Mouse (Mus musculus) MEL (cell line): ENCODE measurements around the gene Yipf7. TPM values are rescaled to one million over a fixed set of nuclear protein-coding genes. Genes with fewer than 3 reads are reported as not detected.

Experiments used
- DNase-seq: peaks from one replicate; pipeline ENCODE4 v3.0.0; 2011; ENCODE audit warnings: low read depth, low spot score
- H3K27ac ChIP-seq: 2 replicates; pipeline ENCODE4 v1.5.1; 2012; ENCODE audit warnings: low read depth, mild to moderate bottlenecking, control low read depth, low read length, moderate library complexity; ENCODE audit not compliant: control insufficient read depth
- H3K27me3 ChIP-seq, 2 experiments: fragments of 150-350 bp in 1 of 2; sonication (generic) in 1 of 2; 2 replicates each; pipeline ENCODE4 v1.6.1; 2012; ENCODE audit warnings: low read length in 2 of 2, mild to moderate bottlenecking in 2 of 2, improper control_type of control experiment in 1 of 2, moderate library complexity in 1 of 2; ENCODE audit not compliant: insufficient read depth in 2 of 2, control insufficient read depth in 1 of 2
- H3K36me3 ChIP-seq, 2 experiments: 2 replicates each; pipeline ENCODE4 v1.6.1; 2012 to 2014; ENCODE audit warnings: low read length in 2 of 2, improper control_type of control experiment in 1 of 2, inconsistent platforms in 1 of 2, mild to moderate bottlenecking in 1 of 2; ENCODE audit not compliant: insufficient read depth in 2 of 2, control insufficient read depth in 1 of 2
- H3K4me1 ChIP-seq, 2 experiments: fragments of 150-350 bp in 1 of 2; sonication (generic) in 1 of 2; 2 replicates each; pipeline ENCODE4 v1.6.1; 2012; ENCODE audit warnings: low read length in 2 of 2, improper control_type of control experiment in 1 of 2, mild to moderate bottlenecking in 1 of 2; ENCODE audit not compliant: insufficient read depth in 2 of 2, control insufficient read depth in 1 of 2
- H3K4me3 ChIP-seq, 2 experiments: fragments of 150-350 bp in 1 of 2; sonication (generic) in 1 of 2; 2 replicates each; pipeline ENCODE4 v1.5.1; 2012; ENCODE audit warnings: low read depth in 2 of 2, low read length in 2 of 2, mild to moderate bottlenecking in 2 of 2, moderate library complexity in 2 of 2, control low read depth in 1 of 2, improper control_type of control experiment in 1 of 2; ENCODE audit not compliant: control insufficient read depth in 1 of 2, insufficient read depth in 1 of 2
- H3K79me2 ChIP-seq: 2 replicates; pipeline ENCODE4 v1.6.1; 2012; ENCODE audit warnings: mild to moderate bottlenecking, low read length, moderate library complexity; ENCODE audit not compliant: control insufficient read depth, poor library complexity, insufficient read depth
- H3K9ac ChIP-seq: 2 replicates; pipeline ENCODE4 v1.6.1; 2012; ENCODE audit warnings: low read depth, mild to moderate bottlenecking, control low read depth, low read length, moderate library complexity; ENCODE audit not compliant: control insufficient read depth, poor library complexity, severe bottlenecking
- H3K9me3 ChIP-seq: fragments of 150-350 bp; sonication (generic); replicated peaks from 2 replicates; pipeline ENCODE4 v1.6.1; 2012; ENCODE audit warnings: mild to moderate bottlenecking, low read length, improper control_type of control experiment, moderate library complexity; ENCODE audit not compliant: insufficient read depth
- E2F4 ChIP-seq: IDR thresholded peaks from 2 replicates; pipeline ENCODE4 v1.6.1; 2011; ENCODE audit warnings: low read depth, low read length, improper control_type of control experiment, borderline replicate concordance
- ELF1 ChIP-seq: IDR thresholded peaks from 2 replicates; pipeline ENCODE4 v1.6.1; 2014; ENCODE audit warnings: low read depth, mild to moderate bottlenecking, inconsistent platforms, low read length, improper control_type of control experiment, moderate library complexity
- EP300 ChIP-seq, 2 experiments: IDR thresholded peaks; 2 replicates each; pipeline ENCODE4 v1.6.1; 2011; ENCODE audit warnings: improper control_type of control experiment in 2 of 2, low read length in 2 of 2, low read depth in 1 of 2, mild to moderate bottlenecking in 1 of 2
- ETS1 ChIP-seq: IDR thresholded peaks from 2 replicates; pipeline ENCODE4 v1.6.1; 2012; ENCODE audit warnings: low read depth, mild to moderate bottlenecking, inconsistent platforms, low read length, improper control_type of control experiment, moderate library complexity
- JUND ChIP-seq: IDR thresholded peaks from 2 replicates; pipeline ENCODE4 v1.6.1; 2011; ENCODE audit warnings: low read depth, mild to moderate bottlenecking, improper control_type of control experiment, low read length
- KAT2A ChIP-seq: conservative IDR thresholded peaks from 2 replicates; pipeline ENCODE4 v1.6.1; 2012; ENCODE audit warnings: low read depth, low read length, improper control_type of control experiment, inconsistent platforms
- MAFK ChIP-seq: IDR thresholded peaks from 2 replicates; pipeline ENCODE4 v1.6.1; 2011; ENCODE audit warnings: low read depth, mild to moderate bottlenecking, low read length, improper control_type of control experiment, borderline replicate concordance
- MAZ ChIP-seq: IDR thresholded peaks from 2 replicates; pipeline ENCODE4 v1.6.1; 2012; ENCODE audit warnings: low read depth, mild to moderate bottlenecking, inconsistent platforms, low read length, improper control_type of control experiment
- NELFE ChIP-seq: IDR thresholded peaks from 2 replicates; pipeline ENCODE4 v1.6.1; 2011; ENCODE audit warnings: low read depth, low read length, improper control_type of control experiment
- POLR2AphosphoS2 ChIP-seq: IDR thresholded peaks from 2 replicates; pipeline ENCODE4 v1.6.1; 2011; ENCODE audit warnings: low read length, improper control_type of control experiment
- POLR2AphosphoS5 ChIP-seq: IDR thresholded peaks from 2 replicates; pipeline ENCODE4 v1.6.1; 2012; ENCODE audit warnings: low read depth, borderline replicate concordance, mild to moderate bottlenecking, inconsistent platforms, low read length, moderate library complexity, mixed read lengths
- RAD21 ChIP-seq: IDR thresholded peaks from 2 replicates; pipeline ENCODE4 v1.6.1; 2011; ENCODE audit warnings: mild to moderate bottlenecking, low read depth, low read length, improper control_type of control experiment
- RCOR1 ChIP-seq: IDR thresholded peaks from 2 replicates; pipeline ENCODE4 v1.6.1; 2012; ENCODE audit warnings: low read depth, mild to moderate bottlenecking, inconsistent platforms, low read length, improper control_type of control experiment
- SMC3 ChIP-seq: IDR thresholded peaks from 2 replicates; pipeline ENCODE4 v1.6.1; 2011; ENCODE audit warnings: low read depth, low read length, improper control_type of control experiment
- TBP ChIP-seq: IDR thresholded peaks from 2 replicates; pipeline ENCODE4 v1.8.0; 2011; ENCODE audit warnings: low read depth, low read length, improper control_type of control experiment
- ZKSCAN1 ChIP-seq: IDR thresholded peaks from 2 replicates; pipeline ENCODE4 v1.6.1; 2012; ENCODE audit warnings: low read depth, mild to moderate bottlenecking, inconsistent platforms, low read length, improper control_type of control experiment, moderate library complexity
- ZMIZ1 ChIP-seq: IDR thresholded peaks from 2 replicates; pipeline ENCODE4 v1.6.1; 2012; ENCODE audit warnings: low read depth, mild to moderate bottlenecking, inconsistent platforms, low read length, improper control_type of control experiment, moderate library complexity
- polyA plus RNA-seq, 2 experiments: library from polyadenylated mRNA; stranded (reverse) in 1 of 2; unstranded in 1 of 2; fragments of >175 nt in 1 of 2; fragments of >200 nt in 1 of 2; gene quantifications; 2 replicates each; pipeline versions ENCODE4 v1.2.1 to v1.2.4; 2012; ENCODE audit warnings: low replicate concordance in 2 of 2, low read depth in 1 of 2; ENCODE audit not compliant: insufficient read length in 2 of 2, insufficient read depth in 1 of 2, missing spikeins in 1 of 2
- total RNA-seq: library from RNA; depleted of rRNA; stranded (reverse); fragments of 300-350 nt; gene quantifications from 2 replicates; pipeline ENCODE4 v1.2.3, GENCODE M21; 2012

Gene Yipf7
- total and polyA plus RNA-seq, 3 experiments: not detected

DNA sequence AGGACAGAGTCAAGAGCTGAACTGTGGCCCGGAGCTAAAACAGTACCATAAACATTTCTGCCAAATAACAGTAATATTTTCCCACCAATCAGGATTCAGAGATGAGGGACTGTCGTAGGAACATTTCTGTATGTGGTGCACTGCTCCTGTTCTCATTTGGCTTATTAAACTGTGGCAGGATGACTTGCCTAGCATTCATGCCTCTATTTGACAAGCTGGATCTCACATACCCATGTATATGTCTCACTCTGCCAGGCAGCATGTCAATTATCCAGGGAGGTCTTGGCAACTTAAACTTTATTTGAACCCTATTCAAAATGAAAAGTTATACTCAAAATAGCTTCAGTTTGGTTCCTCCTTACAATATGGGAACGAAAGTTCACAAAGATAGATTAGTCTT lies 35.4 kb downstream of the Yipf7 start:
- Histone ChIP-seq H3K36me3 (no peaks in the 10 kb centered on the region), H3K9ac (no peak overlapping the region), H3K79me2 (no peaks in the 10 kb centered on the region), H3K27me3 (no peaks in the 10 kb centered on the region), H3K4me1 (no peaks in the 10 kb centered on the region), H3K27ac (no peak overlapping the region), H3K9me3 (no peaks in the 10 kb centered on the region), H3K4me3 (no peak overlapping the region)
- no peak for DNase-seq
- TF ChIP-seq KAT2A: no peak
- no peak for TF ChIP-seq ZMIZ1
- TF ChIP-seq JUND: no peak

DNA sequence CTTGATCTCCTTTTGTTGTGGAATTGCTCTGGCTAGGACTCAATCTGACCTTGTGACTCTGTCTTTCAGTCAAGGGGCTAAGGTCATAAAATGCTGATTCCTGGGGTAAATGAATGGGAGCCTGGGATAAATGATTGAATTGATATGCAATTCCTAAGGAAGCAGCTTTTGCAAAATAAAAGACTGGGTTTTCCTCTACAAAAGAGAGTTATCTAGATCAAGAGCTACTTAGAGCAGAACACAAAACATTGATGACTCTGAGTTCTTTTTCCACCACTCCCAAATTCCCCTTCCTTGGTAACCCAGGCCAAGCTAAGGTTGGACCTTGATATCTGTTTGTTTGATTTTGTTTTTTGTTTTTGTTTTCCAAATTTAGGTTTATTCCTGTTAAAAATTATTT lies 53.4 kb downstream of the Yipf7 start:
- DNase-seq: no peak
- Histone ChIP-seq H3K4me3 (no peak overlapping the region), H3K9me3 (no peaks in the 10 kb centered on the region), H3K79me2 (no peaks in the 10 kb centered on the region), H3K27ac (no peak overlapping the region), H3K27me3 (no peaks in the 10 kb centered on the region), H3K4me1 (no peaks in the 10 kb centered on the region), H3K36me3 (no peaks in the 10 kb centered on the region), H3K9ac (no peak overlapping the region)
- TF ChIP-seq POLR2AphosphoS2 (no peak), NELFE (no peak), MAZ (no peak), MAFK (no peak), TBP (no peak), POLR2AphosphoS5 (no peak), ELF1 (no peak)

DNA sequence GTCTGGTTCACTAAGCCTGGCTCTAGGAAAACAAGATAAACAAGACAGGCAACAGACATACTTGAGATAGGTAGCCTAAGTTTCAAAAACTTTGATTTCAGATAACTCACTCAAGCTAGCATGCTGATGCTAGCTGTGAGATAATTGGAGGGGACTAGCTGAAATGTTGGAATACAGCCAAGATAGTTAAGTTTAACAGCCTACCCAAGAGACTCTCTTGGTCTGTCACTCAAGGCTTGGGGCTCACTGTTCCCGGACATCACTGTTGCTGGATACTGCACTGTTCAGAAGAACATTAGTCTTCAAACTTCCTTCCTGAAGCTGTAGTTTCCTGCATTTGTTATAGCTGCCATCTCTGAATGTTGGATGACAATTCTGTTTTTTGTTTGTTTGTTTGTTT lies 74.9 kb downstream of the Yipf7 start:
- H3K79me2 ChIP-seq: no peaks in the 10 kb centered on the region
- H3K9ac ChIP-seq: no peak overlapping the region
- no peak for DNase-seq
- no peaks in the 10 kb centered on the region for H3K36me3 ChIP-seq
- no peak overlapping the region for H3K4me3 ChIP-seq
- no peak for TF ChIP-seq MAFK
- no peak for TF ChIP-seq NELFE
- no peak for TF ChIP-seq ELF1
- no peak for TF ChIP-seq RAD21
- no peak for TF ChIP-seq JUND
- TF ChIP-seq ZMIZ1: no peak
- TF ChIP-seq ETS1: no peak
- no peak for TF ChIP-seq RCOR1
- no peak for TF ChIP-seq SMC3
- no peak for TF ChIP-seq E2F4
- no peak for TF ChIP-seq ZKSCAN1
- TF ChIP-seq POLR2AphosphoS5: no peak
- TF ChIP-seq EP300 (IDR thresholded peaks at IDR 0.05; ENCODE audit: low read depth in 1 of 2, low read length in 2 of 2): no peak
- no peak for TF ChIP-seq MAZ
- no peaks in the 10 kb centered on the region for H3K9me3 ChIP-seq
- no peaks in the 10 kb centered on the region for H3K27me3 ChIP-seq
- H3K4me1 ChIP-seq: no peaks in the 10 kb centered on the region
- H3K27ac ChIP-seq: no peak overlapping the region
